Mouse (Mus musculus) B cell, adult 62 days (primary cell): Measurements from ENCODE around the gene Grifin. TPM values are rescaled to one million over a fixed set of nuclear protein-coding genes. Genes with fewer than 3 reads are reported as not detected.

Experiments used
- total RNA-seq: library from RNA; stranded (reverse); gene quantifications from 4 replicates; pipeline ENCODE4 v1.2.4, GENCODE M21; 2023

Gene Grifin
- not detected in 4 replicates for total RNA-seq

DNA sequence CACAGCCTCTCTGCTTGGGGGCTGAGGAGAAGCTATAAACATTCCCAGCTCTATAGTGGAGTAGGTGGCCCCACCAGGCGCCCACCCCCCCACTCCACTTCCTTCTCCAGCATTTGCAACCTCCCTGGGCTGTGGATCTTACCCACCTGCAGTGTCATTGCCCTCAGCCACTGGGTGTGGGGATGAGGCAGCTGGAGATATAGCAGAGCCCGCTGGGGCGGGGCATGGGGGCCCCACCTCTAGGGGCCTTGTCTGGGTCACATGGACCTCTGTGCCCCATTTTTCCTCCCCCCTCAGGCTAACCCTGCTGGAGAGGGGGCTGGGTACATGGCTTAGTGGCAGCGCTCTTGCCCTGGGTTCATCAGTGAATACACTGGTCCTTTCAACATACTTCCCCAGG lies at the start of gene Grifin:
Gene Grifin, minus strand, starts transcription at position 176 of the 400 bp plus-strand sequence.

DNA sequence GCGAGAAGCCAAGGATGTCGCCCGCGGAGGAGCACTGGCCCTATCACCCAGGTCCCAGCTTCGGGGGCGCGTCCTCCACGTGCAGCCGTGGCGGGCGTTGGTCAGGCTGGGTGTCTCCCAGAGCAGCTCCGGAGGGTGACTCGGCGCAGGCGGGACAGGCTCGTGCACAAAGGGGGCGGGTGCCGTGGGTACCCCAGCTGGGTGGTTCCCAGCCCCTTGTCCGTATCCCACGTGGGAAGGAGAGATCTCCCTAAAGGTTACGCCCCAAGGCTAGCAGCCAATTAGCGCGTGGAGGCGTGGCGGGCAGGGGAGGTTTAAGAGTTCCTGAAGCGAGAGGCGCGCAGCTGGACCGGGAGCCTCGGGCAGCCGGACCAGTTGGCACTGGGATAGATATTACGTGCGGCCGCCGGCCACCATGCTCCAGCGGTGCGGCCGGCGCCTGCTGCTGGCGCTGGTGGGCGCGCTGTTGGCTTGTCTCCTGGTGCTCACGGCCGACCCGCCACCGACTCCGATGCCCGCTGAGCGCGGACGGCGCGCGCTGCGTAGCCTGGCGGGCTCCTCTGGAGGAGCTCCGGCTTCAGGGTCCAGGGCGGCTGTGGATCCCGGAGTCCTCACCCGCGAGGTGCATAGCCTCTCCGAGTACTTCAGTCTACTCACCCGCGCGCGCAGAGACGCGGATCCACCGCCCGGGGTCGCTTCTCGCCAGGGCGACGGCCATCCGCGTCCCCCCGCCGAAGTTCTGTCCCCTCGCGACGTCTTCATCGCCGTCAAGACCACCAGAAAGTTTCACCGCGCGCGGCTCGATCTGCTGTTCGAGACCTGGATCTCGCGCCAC lies 42.3 kb upstream of the Grifin start, which contains the start of gene Lfng:
Gene Lfng, plus strand, starts transcription at position 320 of the 835 bp plus-strand sequence.

Other genes with a start within 250 kb of the Grifin start
- gene Mad1l1, start 243.5 kb downstream of the Grifin start, total RNA-seq = 26.8 to 30.7 TPM (median 29.9 TPM) in 4 replicates
- 5.8 to 8.0 TPM (median 5.8 TPM) in 4 replicates for gene Nudt1, start 243.4 kb downstream of the Grifin start, total RNA-seq
- gene Mrm2, start 233.2 kb downstream of the Grifin start, total RNA-seq = 7.5 to 9.5 TPM (median 8.1 TPM) in 4 replicates
- gene Snx8, start 175.8 kb downstream of the Grifin start, total RNA-seq = 200 to 256 TPM (median 224 TPM) in 4 replicates
- gene Eif3b, start 145.7 kb downstream of the Grifin start, total RNA-seq = 109 to 125 TPM (median 116 TPM) in 4 replicates
- 0.24 TPM in 1 of 4 replicates, not detected in the others for gene Gm4869, start 119.4 kb downstream of the Grifin start, total RNA-seq
- gene Chst12, start 59.5 kb downstream of the Grifin start, total RNA-seq = 16.8 to 20.2 TPM (median 19.0 TPM) in 4 replicates
- gene Lfng, start 42.2 kb upstream of the Grifin start, total RNA-seq = 22.3 to 28.2 TPM (median 26.6 TPM) in 4 replicates
- gene Ttyh3, start 84.0 kb upstream of the Grifin start, total RNA-seq = 103 to 111 TPM (median 110 TPM) in 4 replicates
- 30.4 to 32.8 TPM (median 32.3 TPM) in 4 replicates for gene Iqce, start 137.3 kb upstream of the Grifin start, total RNA-seq
- 24.3 to 26.1 TPM (median 24.8 TPM) in 4 replicates for gene Brat1, start 139.9 kb upstream of the Grifin start, total RNA-seq
- 6.1 to 11.7 TPM (median 7.9 TPM) in 4 replicates for gene Amz1, start 159.1 kb upstream of the Grifin start, total RNA-seq